Mouse (Mus musculus): Measurements from ENCODE around the gene Wnk4.
"Not testable (repeated sequence)": the region's sequence is repeated elsewhere in the genome, so short reads cannot be mapped to it uniquely, and the experiment has no call there.

Gene Wnk4

GRCm38 (mm10) chr11:101316501-101316917, 56.1 kb downstream of the Wnk4 start:
- peak in 1 of 2 experiments; percentile 39 for DNase-seq

GRCm38 (mm10) chr11:101323609-101324008, 63.2 kb downstream of the Wnk4 start:
- DNase-seq = peak; percentile 82 to 92

- no peak for DNase-seq
Measured at GRCm38 (mm10) chr11:101324763-101325162, 64.4 kb downstream of the Wnk4 start, which contains the start of gene Aoc2. Gene Aoc2, plus strand, starts transcription at chr11:101325063.

GRCm38 (mm10) chr11:101325201-101325600, 64.8 kb downstream of the Wnk4 start:
- not testable (repeated sequence) for DNase-seq

- DNase-seq = no peak
Measured at GRCm38 (mm10) chr11:101326147-101326546, 65.8 kb downstream of the Wnk4 start.
